Mouse (Mus musculus) MEL (cell line): ENCODE data around the gene Hoxb5.

Experiments
- GATA1 ChIP-seq: IDR thresholded peaks from 2 replicates; pipeline ENCODE4 v1.6.1; 2011; ENCODE audit warnings: low read depth, low read length, improper control_type of control experiment
- POLR2A ChIP-seq, 2 experiments: IDR thresholded peaks; 2 replicates each; pipeline ENCODE4 v1.6.1; 2011 to 2012; ENCODE audit warnings: low read length in 2 of 2, mild to moderate bottlenecking in 2 of 2, control low read depth in 1 of 2, improper control_type of control experiment in 1 of 2, low read depth in 1 of 2, moderate library complexity in 1 of 2; ENCODE audit not compliant: control insufficient read depth in 1 of 2, insufficient read depth in 1 of 2, poor library complexity in 1 of 2
- TAL1 ChIP-seq: IDR thresholded peaks from 2 replicates; pipeline ENCODE4 v1.6.1; 2012; ENCODE audit warnings: mild to moderate bottlenecking, inconsistent platforms, low read length, moderate library complexity, mixed read lengths

GRCm38 (mm10) chr11:96341701-96342575 lies 38.8 kb downstream of the Hoxb5 start:
- TF ChIP-seq GATA1 (no peak), POLR2A (IDR thresholded peaks at IDR 0.05; ENCODE audit: control insufficient read depth in 1 of 2, insufficient read depth in 1 of 2, low read depth in 1 of 2, low read length in 2 of 2, poor library complexity in 1 of 2) (no peak), TAL1 (no peak)
